Mouse (Mus musculus) heart, embryonic 16.5 days (tissue): Measurements from ENCODE around the gene Apol7b. TPM values are rescaled to one million over a fixed set of nuclear protein-coding genes. Genes with fewer than 3 reads are reported as not detected.
"Not testable (repeated sequence)": the region's sequence is repeated elsewhere in the genome, so short reads cannot be mapped to it uniquely, and the experiment has no call there.

ENCODE experiments used
- ATAC-seq: fragments of 200-750 bp; cut with Nextera tagmentation; replicated peaks from 2 replicates; pipeline ENCODE4 v1.8.0; 2017; ENCODE audit warnings: moderate number of reproducible peaks; ENCODE audit not compliant: insufficient read depth, low FRiP score; ENCODE audit errors: extremely low read depth
- H3K27ac ChIP-seq: fragments of 300-500 bp; sonication (generic); 2 replicates; pipeline ENCODE4 v1.5.1; 2014; ENCODE audit warnings: mild to moderate bottlenecking, low read length, control low read depth, moderate library complexity
- H3K27me3 ChIP-seq: fragments of 300-500 bp; sonication (generic); 2 replicates; pipeline ENCODE4 v1.6.1; 2014; ENCODE audit warnings: low read length, mixed read lengths; ENCODE audit not compliant: control insufficient read depth, insufficient read depth
- H3K36me3 ChIP-seq: fragments of 300-500 bp; sonication (generic); 2 replicates; pipeline ENCODE4 v1.6.1; 2014; ENCODE audit not compliant: control insufficient read depth, insufficient read depth
- H3K4me1 ChIP-seq: fragments of 300-500 bp; sonication (generic); 2 replicates; pipeline ENCODE4 v1.6.1; 2014; ENCODE audit warnings: low read length, mixed read lengths; ENCODE audit not compliant: control insufficient read depth, insufficient read depth
- H3K4me2 ChIP-seq: fragments of 300-500 bp; sonication (generic); 2 replicates; pipeline ENCODE4 v1.6.1; 2014; ENCODE audit warnings: low read depth, mild to moderate bottlenecking, control low read depth, low read length
- H3K4me3 ChIP-seq: fragments of 300-500 bp; sonication (generic); 2 replicates; pipeline ENCODE4 v1.5.1; 2014; ENCODE audit warnings: mild to moderate bottlenecking, control low read depth, low read length
- H3K9ac ChIP-seq: fragments of 300-500 bp; sonication (generic); 2 replicates; pipeline ENCODE4 v1.6.1; 2014; ENCODE audit warnings: low read length, control low read depth
- H3K9me3 ChIP-seq: fragments of 300-500 bp; sonication (generic); replicated peaks from 2 replicates; pipeline ENCODE4 v1.6.1; 2016; ENCODE audit warnings: low read length; ENCODE audit not compliant: control insufficient read depth
- WGBS: fragments of 180-500 bp; shearing (Covaris S2); extraction: QIAGEN DNeasy Blood & Tissue Kit; methylation state at CpG from one replicate; pipeline ENCODE4 v1.1.7; 2014; 5-methylcytosine and 5-hydroxymethylcytosine counted together
- polyA plus RNA-seq: library from polyadenylated mRNA; unstranded; fragments of >200 nt; fragmentation: Nextera tagmentation; extraction: Ambion mirVana; gene quantifications from 2 replicates; pipeline ENCODE4 v1.2.1, GENCODE M21; 2015

Gene Apol7b
- polyA plus RNA-seq, 1 experiment from 2014 or later = not detected

DNA sequence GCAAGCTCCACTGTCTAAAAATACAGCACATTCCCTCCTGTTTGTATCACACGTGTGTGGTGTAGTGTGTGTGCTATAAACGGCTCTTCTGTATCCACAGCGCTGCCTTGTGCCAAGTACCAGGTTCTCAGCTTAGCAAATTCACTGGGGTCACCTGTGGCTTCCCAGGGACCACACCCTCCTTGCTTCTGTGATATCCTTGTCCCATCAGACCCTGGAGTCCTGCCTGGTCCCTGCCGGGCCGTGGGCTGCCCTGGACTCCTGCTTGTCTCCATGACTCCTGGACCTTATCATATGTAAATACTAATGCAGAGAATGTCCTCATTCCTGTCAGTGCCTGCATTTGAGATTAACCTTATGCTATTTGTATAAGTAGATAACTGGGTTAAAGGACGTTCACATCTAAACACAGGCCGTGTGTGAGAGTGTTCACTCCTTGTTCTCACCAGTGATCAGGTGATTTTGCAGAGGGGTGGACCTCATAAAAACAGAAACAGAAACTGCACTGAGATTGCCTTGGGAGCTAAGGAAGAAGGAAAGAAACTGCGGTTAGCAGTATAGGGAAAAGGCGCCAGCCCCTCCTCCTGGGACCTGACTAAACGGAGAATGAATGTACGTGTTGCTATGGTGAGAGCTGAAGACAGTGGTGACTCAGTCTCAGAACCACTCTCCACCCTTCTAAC lies 49.7 kb downstream of the Apol7b start:
- WGBS = 23% methylated on average over 11 of the region's 11 CpGs
- not testable (repeated sequence) for H3K36me3 ChIP-seq, H3K4me3 ChIP-seq, H3K9ac ChIP-seq, H3K27me3 ChIP-seq, H3K9me3 ChIP-seq, H3K4me1 ChIP-seq
- ATAC-seq = peak; percentile 86
- H3K4me2 ChIP-seq = peak overlapping the region; percentile 6; the same call in 1 of the 2 replicates
- H3K27ac ChIP-seq = peak overlapping the region; percentile 55; the same call in 1 of the 2 replicates

DNA sequence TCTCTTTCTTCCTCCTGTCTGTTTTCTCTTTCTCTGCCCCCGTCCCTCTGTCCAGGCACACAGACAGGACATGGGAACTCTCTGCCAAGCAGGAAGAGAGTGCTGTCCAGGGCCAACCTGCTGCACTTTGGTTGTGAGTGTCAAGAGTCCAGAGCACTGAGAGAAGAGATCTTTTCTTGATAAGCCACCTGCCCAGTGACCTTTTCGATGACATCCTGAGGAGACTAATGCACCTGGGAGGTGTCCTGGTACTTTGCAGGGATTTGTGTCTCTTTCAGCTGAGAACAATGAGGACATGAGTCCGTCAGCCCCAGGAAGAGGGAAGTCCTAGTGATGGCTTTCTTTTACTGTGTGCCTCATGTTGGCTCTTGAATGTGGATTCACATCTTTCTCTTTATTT lies 53.5 kb downstream of the Apol7b start:
- H3K36me3 ChIP-seq, H3K4me2 ChIP-seq, H3K9me3 ChIP-seq, H3K27me3 ChIP-seq, H3K4me3 ChIP-seq, ATAC-seq, H3K27ac ChIP-seq, H3K9ac ChIP-seq, H3K4me1 ChIP-seq: not testable (repeated sequence)
- WGBS = 50% methylated on average over 3 of the region's 3 CpGs

GRCm38 (mm10) chr15:77387462-77387861 lies 59.8 kb downstream of the Apol7b start:
- ATAC-seq = no peak
- Histone ChIP-seq H3K36me3 (no peaks in the 10 kb centered on the region), H3K9me3 (no peaks in the 10 kb centered on the region), H3K27ac (no peak overlapping the region), H3K27me3 (no peaks in the 10 kb centered on the region), H3K4me1 (no peaks in the 10 kb centered on the region), H3K4me3 (no peak overlapping the region), H3K9ac (no peak overlapping the region), H3K4me2 (no peak overlapping the region)
- 83% methylated on average over 2 of the region's 2 CpGs for WGBS

DNA sequence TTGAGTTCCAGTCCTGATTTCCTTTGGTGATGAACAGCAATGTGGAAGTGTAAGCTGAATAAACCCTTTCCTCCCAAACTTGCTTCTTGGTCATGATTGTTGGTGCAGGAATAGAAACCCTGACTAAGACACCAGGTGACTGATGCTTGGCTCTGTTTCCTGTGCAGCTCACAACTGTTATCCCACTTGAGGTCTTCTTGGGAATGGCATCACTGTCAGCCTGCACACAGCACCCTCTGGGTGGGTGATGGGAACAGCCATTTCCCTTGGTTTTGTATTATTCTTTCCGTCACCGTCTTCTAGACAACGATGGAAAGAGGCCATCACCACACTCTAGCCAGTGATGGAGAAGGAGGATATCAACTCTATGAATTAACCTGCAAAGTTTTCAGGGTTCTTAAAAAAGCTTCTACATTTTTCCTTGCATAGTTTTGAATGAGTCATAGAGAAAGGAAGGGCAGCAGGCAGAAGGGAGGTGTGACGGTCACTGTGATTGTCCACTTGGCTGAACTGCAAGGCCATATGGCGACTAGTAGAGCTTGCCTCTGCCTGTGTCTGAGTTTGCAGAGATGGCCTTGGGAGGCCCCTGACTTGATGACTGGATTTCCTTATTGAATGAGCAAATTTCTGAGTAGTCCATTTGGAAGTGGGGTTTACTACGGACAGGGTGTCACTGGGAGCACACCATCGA lies 62.8 kb downstream of the Apol7b start:
- no peaks in the 10 kb centered on the region for H3K4me1 ChIP-seq
- no peak overlapping the region for H3K4me3 ChIP-seq
- no peak overlapping the region for H3K27ac ChIP-seq
- 86% methylated on average over 7 of the region's 7 CpGs for WGBS
- no peaks in the 10 kb centered on the region for H3K27me3 ChIP-seq
- no peak overlapping the region for H3K4me2 ChIP-seq
- no peak overlapping the region for H3K9ac ChIP-seq
- no peaks in the 10 kb centered on the region for H3K36me3 ChIP-seq
- ATAC-seq = no peak
- H3K9me3 ChIP-seq = no peaks in the 10 kb centered on the region

- 52% methylated on average over 1 of the region's 1 CpGs for WGBS
- no peak overlapping the region for H3K27ac ChIP-seq
- no peaks in the 10 kb centered on the region for H3K4me1 ChIP-seq
- H3K4me2 ChIP-seq = no peak overlapping the region
- no peak overlapping the region for H3K4me3 ChIP-seq
- H3K27me3 ChIP-seq = no peaks in the 10 kb centered on the region
- ATAC-seq = no peak
- no peaks in the 10 kb centered on the region for H3K9me3 ChIP-seq
- no peak overlapping the region for H3K9ac ChIP-seq
- H3K36me3 ChIP-seq = no peaks in the 10 kb centered on the region
Measured at GRCm38 (mm10) chr15:77382880-77383279, 64.4 kb downstream of the Apol7b start.

GRCm38 (mm10) chr15:77382271-77382850 lies 64.9 kb downstream of the Apol7b start:
- no peaks in the 10 kb centered on the region for H3K36me3 ChIP-seq
- no peak for ATAC-seq
- no peak overlapping the region for H3K9ac ChIP-seq
- no peaks in the 10 kb centered on the region for H3K27me3 ChIP-seq
- H3K4me2 ChIP-seq = no peak overlapping the region
- H3K27ac ChIP-seq = no peak overlapping the region
- H3K9me3 ChIP-seq = no peaks in the 10 kb centered on the region
- H3K4me1 ChIP-seq = no peaks in the 10 kb centered on the region
- 80% methylated on average over 11 of the region's 11 CpGs for WGBS
- H3K4me3 ChIP-seq = no peak overlapping the region

DNA sequence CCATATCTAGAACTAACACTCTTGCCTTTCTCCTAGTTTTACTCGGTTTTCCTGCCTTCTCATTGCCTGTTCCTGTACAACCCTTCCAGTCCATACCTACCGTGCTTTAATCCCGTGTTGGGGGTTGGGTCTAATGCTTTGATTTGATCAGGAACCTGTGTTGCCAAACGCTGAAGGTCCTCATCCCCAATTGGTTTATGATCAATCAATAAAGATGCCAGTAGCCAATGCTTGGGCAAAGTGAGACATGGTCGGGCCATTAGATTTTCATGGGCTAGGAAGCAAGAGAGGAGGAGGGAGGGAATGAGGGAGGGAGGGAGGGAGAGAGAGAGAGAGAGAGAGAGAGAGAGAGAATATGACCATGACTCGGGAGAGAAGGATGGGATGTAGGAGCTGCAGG lies 65.8 kb downstream of the Apol7b start:
- Histone ChIP-seq H3K4me1 (no peaks in the 10 kb centered on the region), H3K9me3 (no peaks in the 10 kb centered on the region), H3K4me3 (no peak overlapping the region), H3K9ac (no peak overlapping the region), H3K36me3 (no peaks in the 10 kb centered on the region), H3K4me2 (no peak overlapping the region), H3K27ac (no peak overlapping the region), H3K27me3 (no peaks in the 10 kb centered on the region)
- ATAC-seq = no peak
- 70% methylated on average over 6 of the region's 6 CpGs for WGBS

DNA sequence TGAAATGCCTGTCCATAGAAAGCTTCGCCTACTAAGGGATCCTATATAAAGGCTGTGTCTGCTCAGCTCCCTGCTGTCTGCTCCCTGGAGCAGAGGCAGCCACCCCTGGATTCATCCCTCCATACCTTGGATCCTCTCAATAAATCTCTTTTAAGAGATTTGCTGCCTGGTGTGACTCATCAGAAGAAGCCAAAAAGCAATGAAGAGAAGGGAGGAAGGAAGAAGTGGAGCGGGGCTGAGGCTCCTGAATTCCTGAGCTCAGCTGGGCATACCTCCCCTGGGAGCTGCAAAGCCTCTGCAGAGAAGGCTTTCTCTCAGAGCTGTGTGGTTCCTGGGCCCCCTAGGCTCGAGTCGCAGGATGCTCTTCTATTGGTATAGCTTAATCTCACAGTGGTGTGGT lies 67.4 kb downstream of the Apol7b start:
- Histone ChIP-seq H3K4me1 (no peaks in the 10 kb centered on the region), H3K9ac (no peak overlapping the region), H3K27ac (no peak overlapping the region), H3K4me2 (no peak overlapping the region), H3K4me3 (no peak overlapping the region), H3K9me3 (no peaks in the 10 kb centered on the region), H3K36me3 (no peaks in the 10 kb centered on the region), H3K27me3 (no peaks in the 10 kb centered on the region)
- no peak for ATAC-seq
- WGBS = 34% methylated on average over 4 of the region's 4 CpGs

DNA sequence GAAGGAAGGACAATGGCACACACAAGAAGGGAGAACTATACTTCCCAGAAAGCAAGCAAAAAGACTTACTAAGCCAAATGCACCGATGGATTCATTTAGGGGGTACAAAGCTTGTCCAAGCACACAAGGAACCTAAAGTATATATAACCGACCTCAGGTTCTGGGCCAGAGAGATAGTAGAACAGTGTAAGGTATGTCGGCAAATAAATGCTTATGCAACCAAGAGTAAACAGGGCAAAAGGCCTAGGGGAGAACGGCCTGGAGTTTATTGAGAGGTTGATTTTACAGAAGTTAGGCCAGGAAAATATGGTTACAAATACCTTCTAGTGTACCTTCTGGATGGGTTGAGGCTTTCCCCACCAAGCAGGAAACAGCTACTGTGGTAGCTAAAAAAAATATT lies 69.9 kb downstream of the Apol7b start:
- H3K4me2 ChIP-seq = no peak overlapping the region
- H3K27ac ChIP-seq = no peak overlapping the region
- no peaks in the 10 kb centered on the region for H3K27me3 ChIP-seq
- no peak for ATAC-seq
- no peak overlapping the region for H3K9ac ChIP-seq
- no peaks in the 10 kb centered on the region for H3K4me1 ChIP-seq
- H3K4me3 ChIP-seq = no peak overlapping the region
- H3K36me3 ChIP-seq = no peaks in the 10 kb centered on the region
- H3K9me3 ChIP-seq = 0 out of 2 replicates have a peak, but pooled peaks cover 2% of the 10 kb centered on the region
- WGBS = 84% methylated on average over 4 of the region's 4 CpGs
